Mouse (Mus musculus) brain, adult 2 months (tissue): Measurements from ENCODE around the gene Tubb1.

ENCODE experiments used
- DNase-seq: peaks from one replicate; pipeline ENCODE4 v3.0.0; 2011; ENCODE audit warnings: low read depth, low spot score

Gene Tubb1

GRCm38 (mm10) chr2:174501517-174501916 lies 51.0 kb downstream of the Tubb1 start:
- no peak for DNase-seq

- no peak for DNase-seq
These were observed 51.8 kb downstream of the Tubb1 start for GRCm38 (mm10) chr2:174502321-174502720.

GRCm38 (mm10) chr2:174502831-174503460 lies 52.5 kb downstream of the Tubb1 start:
- peak; percentile 49 for DNase-seq
